Mouse (Mus musculus): ENCODE results near the gene 1110002E22Rik. TPM values are rescaled to one million over a fixed set of nuclear protein-coding genes. Genes with fewer than 3 reads are reported as not detected.

Gene 1110002E22Rik
- polyA plus RNA-seq, 1 experiment from 2014 or later = 2.3 TPM

DNA sequence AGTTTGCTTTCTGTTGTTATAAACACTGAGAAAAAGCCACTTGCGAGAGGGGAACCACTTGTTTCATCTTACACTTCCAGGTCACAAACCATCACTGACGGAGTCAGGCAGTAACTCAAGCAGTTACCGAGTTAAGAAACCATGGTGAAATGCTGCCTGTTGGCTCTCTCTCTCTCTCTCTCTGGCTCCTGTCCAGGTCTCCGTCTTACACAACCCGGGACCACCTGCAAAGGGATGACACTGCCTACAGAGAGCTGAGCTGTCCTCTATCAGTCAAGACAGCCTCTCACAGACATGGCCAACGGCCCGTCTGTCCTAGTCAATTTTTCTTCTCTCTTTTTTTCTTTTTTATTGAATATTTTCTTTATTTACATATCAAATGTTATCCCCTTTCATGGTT, 21.5 kb upstream of the 1110002E22Rik start:
- Histone ChIP-seq H3K9me3 (no peaks in the 10 kb centered on the region), H3K4me3 (no peak overlapping the region), H3K36me3 (no peaks in the 10 kb centered on the region), H3K27me3 (no peaks in the 10 kb centered on the region), H3K9ac (no peak overlapping the region), H3K4me2 (replicated peaks) (no peak overlapping the region), H3K27ac (no peak overlapping the region), H3K4me1 (no peaks in the 10 kb centered on the region)
- no peak for ATAC-seq (ENCODE audit: low FRiP score, low read depth)
- 75% methylated on average over 7 of the region's 7 CpGs for WGBS

DNA sequence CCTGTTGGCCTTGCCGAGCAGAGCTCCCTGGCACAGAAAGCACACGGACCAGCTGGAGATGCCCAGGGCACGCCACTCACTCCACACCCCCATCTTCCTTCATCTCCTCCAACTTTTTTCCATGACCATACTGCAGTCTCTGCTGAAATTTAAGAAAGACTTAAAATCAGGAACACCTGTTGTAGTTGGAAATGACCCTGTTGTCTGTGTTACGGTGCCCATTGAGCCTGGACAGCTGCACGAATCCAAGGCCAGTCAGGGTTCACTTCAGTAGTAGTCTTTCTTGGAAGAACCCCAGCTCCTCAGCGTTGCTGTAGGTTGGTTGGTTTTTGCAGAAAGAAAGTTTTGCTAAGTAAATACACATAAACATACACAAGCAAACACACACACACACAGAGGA, 15.3 kb upstream of the 1110002E22Rik start:
- peak; percentile 67; the same call in 1 of the 2 replicates for ATAC-seq (ENCODE audit: low FRiP score, low read depth)
- no peaks in the 10 kb centered on the region for H3K9me3 ChIP-seq
- 73% methylated on average over 6 of the region's 6 CpGs for WGBS

DNA sequence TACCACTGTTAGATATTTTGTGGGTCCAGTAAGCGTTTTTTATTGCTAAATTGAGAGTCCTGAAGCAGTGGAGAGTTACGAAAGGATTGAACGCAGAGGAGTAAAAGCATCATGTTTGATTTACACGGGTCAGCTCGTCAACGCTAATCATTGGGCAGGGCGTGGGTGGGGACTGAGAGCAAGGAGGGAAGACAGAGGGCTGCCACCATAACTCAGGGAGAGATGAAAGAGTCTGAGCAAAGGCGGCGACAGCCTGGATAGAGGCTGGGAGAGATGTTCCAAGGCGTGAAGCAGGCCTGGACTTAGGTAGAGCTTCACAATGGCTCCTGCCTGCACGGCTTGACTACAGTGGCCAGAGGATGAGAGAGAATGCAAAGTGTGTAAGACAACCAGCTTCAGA, 14.1 kb upstream of the 1110002E22Rik start:
- Histone ChIP-seq H3K36me3 (no peaks in the 10 kb centered on the region), H3K27ac (no peak overlapping the region), H3K9ac (no peak overlapping the region), H3K4me3 (no peak overlapping the region), H3K27me3 (no peaks in the 10 kb centered on the region), H3K4me1 (peaks cover 6% of the 10 kb centered on the region), H3K9me3 (no peaks in the 10 kb centered on the region), H3K4me2 (replicated peaks) (no peak overlapping the region)
- 24% methylated on average over 11 of the region's 11 CpGs for WGBS
- ATAC-seq (ENCODE audit: low FRiP score, low read depth) = no peak

More for the DNA sequence above, 15.3 kb upstream of the 1110002E22Rik start:
- Histone ChIP-seq H3K4me2 (replicated peaks) (no peak overlapping the region), H3K36me3 (no peaks in the 10 kb centered on the region), H3K9ac (no peak overlapping the region), H3K4me1 (peaks cover 6% of the 10 kb centered on the region), H3K27ac (no peak overlapping the region), H3K4me3 (no peak overlapping the region), H3K27me3 (no peaks in the 10 kb centered on the region)

DNA sequence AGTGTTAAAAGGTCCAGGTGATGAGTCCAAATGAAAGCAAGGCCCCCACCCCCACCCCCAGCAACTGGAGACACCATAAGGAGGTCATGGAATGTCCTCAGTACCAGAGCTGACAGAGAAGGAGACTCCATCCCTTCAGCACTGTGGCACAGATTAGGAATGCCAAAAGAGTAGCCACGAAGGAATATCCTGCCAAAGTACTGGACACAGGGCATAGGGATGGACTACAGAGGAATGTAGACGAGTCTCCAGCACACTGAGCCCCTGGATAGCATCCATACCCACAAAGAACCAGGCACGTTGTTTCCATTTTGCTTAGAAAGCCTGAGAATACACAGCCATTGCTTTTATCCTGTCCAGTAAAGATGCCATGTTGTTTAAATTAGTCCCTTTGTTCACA, 13.4 kb upstream of the 1110002E22Rik start:
- H3K4me2 ChIP-seq (replicated peaks) = no peak overlapping the region
- no peak overlapping the region for H3K27ac ChIP-seq
- no peak overlapping the region for H3K4me3 ChIP-seq
- H3K4me1 ChIP-seq = peaks cover 6% of the 10 kb centered on the region
- no peaks in the 10 kb centered on the region for H3K36me3 ChIP-seq
- no peaks in the 10 kb centered on the region for H3K27me3 ChIP-seq
- no peak for ATAC-seq (ENCODE audit: low FRiP score, low read depth)
- no peaks in the 10 kb centered on the region for H3K9me3 ChIP-seq
- 71% methylated on average over 3 of the region's 3 CpGs for WGBS
- no peak overlapping the region for H3K9ac ChIP-seq

DNA sequence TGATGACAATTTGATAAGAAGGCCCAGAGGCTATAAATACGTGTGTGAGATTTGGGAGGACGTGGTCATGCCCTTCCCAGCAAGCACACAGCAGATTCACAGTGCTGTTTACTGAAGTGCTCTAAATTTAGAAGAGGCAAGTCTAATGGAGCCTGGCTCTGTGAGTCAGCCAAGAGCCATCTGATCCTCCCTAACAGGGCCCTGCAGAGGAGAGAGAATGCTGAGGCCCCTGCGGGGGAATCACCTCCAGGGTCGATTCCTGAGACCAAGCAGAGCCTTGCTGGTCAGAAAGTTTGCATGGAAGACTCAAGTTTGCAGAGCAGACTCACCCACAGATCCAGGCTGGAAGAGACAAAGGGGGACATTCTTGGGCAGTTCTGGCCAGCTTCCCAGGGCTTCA, 10.9 kb upstream of the 1110002E22Rik start:
- ATAC-seq (ENCODE audit: low FRiP score, low read depth) = peak; percentile 56; the same call in 1 of the 2 replicates
- no peak overlapping the region for H3K4me2 ChIP-seq (replicated peaks)
- no peak overlapping the region for H3K4me3 ChIP-seq
- WGBS = 19% methylated on average over 4 of the region's 4 CpGs
- no peak overlapping the region for H3K9ac ChIP-seq
- H3K27me3 ChIP-seq = no peaks in the 10 kb centered on the region
- no peaks in the 10 kb centered on the region for H3K9me3 ChIP-seq
- no peaks in the 10 kb centered on the region for H3K36me3 ChIP-seq
- peaks cover 6% of the 10 kb centered on the region for H3K4me1 ChIP-seq
- H3K27ac ChIP-seq = no peak overlapping the region; the same call in 1 of the 2 replicates

DNA sequence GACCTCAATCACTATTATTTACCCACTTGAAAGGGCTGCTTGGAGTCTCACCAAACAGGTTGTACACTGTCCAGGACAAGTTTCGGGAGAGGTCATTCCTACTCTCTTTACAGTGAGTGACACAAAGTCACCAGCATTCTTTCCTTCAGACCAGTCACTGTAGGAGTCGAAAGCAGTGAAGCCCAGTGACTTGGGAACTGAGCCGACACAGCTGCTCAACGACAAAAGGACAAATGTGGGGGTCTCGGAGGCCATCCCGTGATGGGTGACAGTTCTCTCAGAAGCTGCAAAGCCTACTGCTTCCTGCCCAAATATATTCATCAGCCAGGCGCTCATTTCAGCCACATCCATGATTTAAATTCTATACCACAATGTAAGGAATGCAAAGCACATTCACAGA, 7.9 kb upstream of the 1110002E22Rik start:
- no peak overlapping the region for H3K9ac ChIP-seq
- H3K9me3 ChIP-seq = no peaks in the 10 kb centered on the region
- peaks cover 6% of the 10 kb centered on the region for H3K4me1 ChIP-seq
- no peak overlapping the region for H3K4me2 ChIP-seq (replicated peaks)
- no peak for ATAC-seq (ENCODE audit: low FRiP score, low read depth)
- H3K27me3 ChIP-seq = no peaks in the 10 kb centered on the region
- whole genome bisulfite sequencing = 76% methylated on average over 7 of the region's 7 CpGs
- H3K27ac ChIP-seq = no peak overlapping the region; the same call in 1 of the 2 replicates
- no peaks in the 10 kb centered on the region for H3K36me3 ChIP-seq
- H3K4me3 ChIP-seq = no peak overlapping the region

DNA sequence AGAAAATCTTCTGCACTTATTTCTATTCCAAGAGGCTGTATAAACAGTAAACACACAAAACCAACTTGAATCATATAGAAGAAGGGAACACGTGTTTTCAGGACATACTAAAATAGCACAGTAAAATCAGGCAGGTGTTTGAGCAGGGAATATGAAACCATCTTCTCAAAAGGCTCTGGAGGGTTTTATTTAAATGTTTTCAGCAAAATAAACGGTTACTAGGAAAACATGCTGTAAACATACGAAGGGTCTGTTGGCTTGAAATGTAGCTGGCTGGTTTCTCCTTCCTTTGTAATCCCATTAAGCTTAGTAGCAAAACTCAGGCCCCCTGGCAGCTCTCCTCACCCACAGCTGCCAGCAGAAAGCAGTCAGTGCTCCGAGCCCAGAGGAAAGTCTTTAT, 6.6 kb upstream of the 1110002E22Rik start:
- Histone ChIP-seq H3K27ac (no peak overlapping the region), H3K4me2 (replicated peaks) (no peak overlapping the region), H3K4me3 (no peak overlapping the region), H3K9ac (no peak overlapping the region), H3K36me3 (no peaks in the 10 kb centered on the region), H3K9me3 (no peaks in the 10 kb centered on the region), H3K4me1 (peaks cover 11% of the 10 kb centered on the region), H3K27me3 (no peaks in the 10 kb centered on the region)
- 28% methylated on average over 4 of the region's 4 CpGs for WGBS
- no peak for ATAC-seq (ENCODE audit: low FRiP score, low read depth)

DNA sequence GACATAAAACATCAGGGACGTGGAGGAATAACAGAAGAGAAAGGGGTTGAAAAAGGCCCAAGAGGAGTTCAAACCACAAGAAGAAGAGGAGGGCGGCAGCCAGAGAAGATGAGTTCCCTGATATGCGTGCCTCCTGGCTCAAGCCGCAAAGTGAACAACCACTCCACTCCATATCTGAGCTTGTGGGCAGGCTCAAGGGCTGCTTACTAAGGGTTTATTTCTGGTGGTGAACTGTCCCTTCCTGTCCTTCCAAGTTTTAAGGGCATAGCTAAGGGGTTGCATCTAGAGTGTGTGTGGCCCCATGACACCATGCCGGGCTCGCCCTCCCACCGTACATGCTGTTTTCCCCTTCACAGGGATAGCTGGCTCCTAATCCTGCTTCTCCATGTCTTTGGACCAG, 4.4 kb upstream of the 1110002E22Rik start:
- no peaks in the 10 kb centered on the region for H3K36me3 ChIP-seq
- no peak overlapping the region for H3K4me3 ChIP-seq
- ATAC-seq (ENCODE audit: low FRiP score, low read depth) = no peak
- peaks cover 24% of the 10 kb centered on the region for H3K4me1 ChIP-seq
- H3K9me3 ChIP-seq = no peaks in the 10 kb centered on the region
- H3K27me3 ChIP-seq = no peaks in the 10 kb centered on the region
- no peak overlapping the region for H3K9ac ChIP-seq
- H3K4me2 ChIP-seq (replicated peaks) = no peak overlapping the region
- 87% methylated on average over 7 of the region's 7 CpGs for WGBS
- no peak overlapping the region for H3K27ac ChIP-seq

DNA sequence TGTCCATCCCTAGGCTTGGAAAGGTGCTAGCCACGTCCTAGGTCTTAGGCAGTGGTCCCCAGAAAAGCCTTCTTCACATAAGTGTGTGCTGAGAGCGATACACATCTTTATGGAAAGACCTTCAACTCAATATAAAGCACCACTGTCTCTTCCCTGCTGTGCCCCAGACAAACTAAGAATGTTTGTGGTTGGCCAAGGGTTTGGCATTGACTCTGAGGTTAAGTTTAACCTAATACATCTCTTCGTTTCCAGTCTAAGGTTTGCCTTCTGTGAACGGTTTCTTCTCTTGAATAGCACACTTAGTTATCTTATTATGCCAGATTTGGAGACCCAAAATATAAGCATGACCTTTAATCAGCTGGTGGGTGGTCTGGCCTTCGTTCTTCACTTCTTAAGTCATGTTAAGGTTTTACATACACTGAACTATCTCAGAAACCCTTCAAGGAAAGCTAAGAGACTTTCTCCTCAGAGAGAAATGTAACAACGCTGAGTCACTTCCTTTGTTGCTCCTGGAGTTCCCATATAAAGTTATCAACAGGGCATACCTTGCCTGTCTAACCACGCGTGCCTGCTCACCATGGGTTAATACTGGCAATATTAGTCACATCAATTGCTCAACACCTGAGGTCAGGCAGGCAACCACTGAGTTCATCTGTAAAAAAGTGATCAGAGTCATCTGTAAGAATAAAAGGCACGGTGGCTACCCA, 3.5 kb upstream of the 1110002E22Rik start:
- H3K9ac ChIP-seq = no peak overlapping the region
- peaks cover 24% of the 10 kb centered on the region for H3K4me1 ChIP-seq
- no peaks in the 10 kb centered on the region for H3K36me3 ChIP-seq
- H3K4me3 ChIP-seq = no peak overlapping the region
- no peak for ATAC-seq (ENCODE audit: low FRiP score, low read depth)
- no peaks in the 10 kb centered on the region for H3K27me3 ChIP-seq
- WGBS = 85% methylated on average over 9 of the region's 9 CpGs
- no peak overlapping the region for H3K27ac ChIP-seq
- H3K9me3 ChIP-seq = no peaks in the 10 kb centered on the region
- H3K4me2 ChIP-seq (replicated peaks) = no peak overlapping the region

DNA sequence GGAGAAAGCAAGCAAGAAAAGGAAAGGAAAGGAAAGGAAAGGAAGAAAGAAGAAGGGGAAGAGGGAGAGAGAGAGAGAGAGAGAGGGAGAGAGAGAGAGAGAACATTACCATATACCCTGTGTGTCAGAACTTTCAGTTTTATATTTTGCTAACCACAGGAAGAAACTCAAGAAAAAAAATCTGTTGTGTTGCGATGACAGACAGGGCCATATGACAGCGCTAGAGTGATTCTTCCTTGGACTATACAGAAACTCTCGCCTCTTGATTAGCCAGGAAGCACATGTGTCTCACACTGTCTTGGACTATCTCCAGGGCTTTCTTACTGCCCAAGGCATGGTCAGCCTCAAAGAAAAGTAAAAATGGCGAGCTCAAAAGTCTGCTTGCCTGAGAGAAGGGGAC, 2.2 kb upstream of the 1110002E22Rik start:
- Histone ChIP-seq H3K4me2 (replicated peaks) (no peak overlapping the region), H3K36me3 (no peaks in the 10 kb centered on the region), H3K4me1 (peaks cover 26% of the 10 kb centered on the region), H3K9me3 (no peaks in the 10 kb centered on the region), H3K27me3 (no peaks in the 10 kb centered on the region), H3K4me3 (no peak overlapping the region), H3K9ac (no peak overlapping the region), H3K27ac (no peak overlapping the region)
- no peak for ATAC-seq (ENCODE audit: low FRiP score, low read depth)
- 80% methylated on average over 4 of the region's 4 CpGs for WGBS

DNA sequence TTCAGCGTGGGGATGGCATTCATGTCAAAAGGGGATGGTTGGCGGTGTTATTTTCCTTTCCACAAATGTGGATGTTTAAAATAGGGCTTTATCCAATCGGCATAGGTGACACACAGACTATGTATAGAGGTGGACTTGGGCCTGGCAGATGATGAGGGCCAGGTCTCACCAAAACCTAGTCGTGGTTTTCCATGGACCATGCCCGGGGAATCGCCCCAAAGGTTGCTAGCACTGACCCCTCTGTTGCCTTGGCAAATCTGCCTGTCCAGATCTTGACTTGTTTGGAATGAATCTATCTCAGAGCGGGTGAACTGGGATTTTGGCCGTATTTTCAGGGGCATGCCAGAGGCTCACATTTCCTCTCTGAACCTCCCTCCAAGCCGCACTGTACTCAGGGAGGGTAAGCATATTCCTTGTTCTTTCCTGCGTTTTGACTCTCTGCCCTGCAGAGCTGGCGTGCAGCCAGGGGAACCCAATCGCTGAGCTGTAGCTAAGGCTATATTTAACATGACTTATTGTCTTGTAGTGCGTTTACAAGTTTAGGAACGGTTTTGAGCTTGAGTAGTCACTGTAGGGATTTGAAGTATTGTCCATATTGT, 1.0 kb upstream of the 1110002E22Rik start:
- no peak overlapping the region for H3K9ac ChIP-seq
- H3K9me3 ChIP-seq = no peaks in the 10 kb centered on the region
- peak; percentile 80 for ATAC-seq (ENCODE audit: low FRiP score, low read depth)
- no peaks in the 10 kb centered on the region for H3K36me3 ChIP-seq
- H3K27me3 ChIP-seq = no peaks in the 10 kb centered on the region
- no peak overlapping the region for H3K4me3 ChIP-seq
- 43% methylated on average over 14 of the region's 14 CpGs for WGBS
- no peak overlapping the region for H3K4me2 ChIP-seq (replicated peaks)
- peak overlapping the region; percentile 65; the same call in 1 of the 2 replicates for H3K27ac ChIP-seq
- H3K4me1 ChIP-seq = peaks cover 26% of the 10 kb centered on the region

DNA sequence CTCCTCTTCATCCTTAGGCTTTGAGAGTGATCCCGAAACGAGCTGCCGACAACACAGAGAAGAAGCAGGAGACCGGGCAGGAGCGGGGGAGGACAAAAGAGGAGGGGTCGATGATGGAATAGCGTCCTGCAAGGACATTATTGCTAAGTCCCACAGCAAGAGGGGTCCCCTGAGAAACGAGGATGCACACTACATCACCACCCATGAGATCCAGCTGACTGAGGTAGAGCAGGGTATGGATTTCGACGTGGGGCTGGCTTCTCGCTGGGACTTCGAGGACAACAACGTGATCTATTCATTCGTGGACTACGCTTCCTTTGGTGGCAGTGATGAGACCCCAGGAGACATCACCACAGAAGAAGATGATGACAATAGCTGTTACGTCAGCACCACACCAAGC, 1.1 kb downstream of the 1110002E22Rik start:
- 84% methylated on average over 16 of the region's 16 CpGs for WGBS
- H3K27me3 ChIP-seq = no peaks in the 10 kb centered on the region
- H3K36me3 ChIP-seq = no peaks in the 10 kb centered on the region
- no peak for ATAC-seq (ENCODE audit: low FRiP score, low read depth)
- H3K4me2 ChIP-seq (replicated peaks) = no peak overlapping the region
- H3K27ac ChIP-seq = no peak overlapping the region
- H3K9ac ChIP-seq = no peak overlapping the region
- no peaks in the 10 kb centered on the region for H3K9me3 ChIP-seq
- no peak overlapping the region for H3K4me3 ChIP-seq
- H3K4me1 ChIP-seq = peaks cover 26% of the 10 kb centered on the region
